Mouse (Mus musculus): Measurements from ENCODE around the gene Tmem199. TPM values are rescaled to one million over a fixed set of nuclear protein-coding genes. Genes with fewer than 3 reads are reported as not detected.

Tmem199 gene
- total RNA-seq, 2 experiments from 2014 or later: 27.3 to 36.0 TPM

- DNase-seq: no peak
Observed at GRCm38 (mm10) chr11:78528714-78529113, 16.7 kb upstream of the Tmem199 start.

GRCm38 (mm10) chr11:78524838-78525237 is 12.9 kb upstream of the Tmem199 start:
- no peak for DNase-seq

- DNase-seq: no peak
Observed at GRCm38 (mm10) chr11:78523241-78523955, 11.4 kb upstream of the Tmem199 start.

GRCm38 (mm10) chr11:78522481-78522997 is 10.6 kb upstream of the Tmem199 start:
- peak; percentile 25 to 44 for DNase-seq

- no peak for DNase-seq
Observed at GRCm38 (mm10) chr11:78521880-78522279, 9.9 kb upstream of the Tmem199 start.

GRCm38 (mm10) chr11:78518931-78519330 is 7.0 kb upstream of the Tmem199 start:
- no peak for DNase-seq

GRCm38 (mm10) chr11:78515549-78516325 is 3.8 kb upstream of the Tmem199 start:
- DNase-seq: no peak

GRCm38 (mm10) chr11:78513106-78513790 is 1.3 kb upstream of the Tmem199 start:
- DNase-seq: no peak

GRCm38 (mm10) chr11:78509148-78509547 is 2.8 kb downstream of the Tmem199 start:
- peak; percentile 23 to 44 for DNase-seq

- no peak for DNase-seq
Observed at GRCm38 (mm10) chr11:78505430-78505829, 6.5 kb downstream of the Tmem199 start.

GRCm38 (mm10) chr11:78502909-78503650 is 8.9 kb downstream of the Tmem199 start, which contains the start of gene Sebox:
Gene Sebox (plus strand): TSS chr11:78503447.
- DNase-seq: no peak

- DNase-seq: no peak
Observed at GRCm38 (mm10) chr11:78501529-78501928, 10.4 kb downstream of the Tmem199 start.

- DNase-seq: no peak
Observed at GRCm38 (mm10) chr11:78500623-78501202, 11.3 kb downstream of the Tmem199 start.

- DNase-seq: no peak
Observed at GRCm38 (mm10) chr11:78499543-78499942, 12.4 kb downstream of the Tmem199 start.

- DNase-seq: no peak
Observed at GRCm38 (mm10) chr11:78499004-78499403, 13.0 kb downstream of the Tmem199 start, which contains the start of gene Vtn. Gene Vtn (plus strand): TSS chr11:78499091.

GRCm38 (mm10) chr11:78497544-78498522 is 14.1 kb downstream of the Tmem199 start, which contains the start of gene Sarm1:
Gene Sarm1 (minus strand): TSS chr11:78497754.
- DNase-seq: peak; percentile 95 to 98

GRCm38 (mm10) chr11:78497071-78497541 is 14.9 kb downstream of the Tmem199 start:
- peak; percentile 35 to 59 for DNase-seq

- DNase-seq: peak; percentile 55 to 63
Observed at GRCm38 (mm10) chr11:78495904-78496303, 16.1 kb downstream of the Tmem199 start.

- peak; percentile 67 to 70 for DNase-seq
Observed at GRCm38 (mm10) chr11:78490781-78491241, 21.2 kb downstream of the Tmem199 start.

GRCm38 (mm10) chr11:78488168-78488567 is 23.8 kb downstream of the Tmem199 start:
- peak; percentile 74 to 78 for DNase-seq
